Mouse (Mus musculus): ENCODE measurements around the gene Cd72. TPM values are rescaled to one million over a fixed set of nuclear protein-coding genes. Genes with fewer than 3 reads are reported as not detected.
A peak's percentile ranks its signal among the peaks of the same experiment; 100 is the strongest.
"Not testable (repeated sequence)": the region's sequence is repeated elsewhere in the genome, so short reads cannot be mapped to it uniquely, and the experiment has no call there.

Cd72 gene
- polyA plus RNA-seq, 1 experiment: 0.63 TPM

DNA sequence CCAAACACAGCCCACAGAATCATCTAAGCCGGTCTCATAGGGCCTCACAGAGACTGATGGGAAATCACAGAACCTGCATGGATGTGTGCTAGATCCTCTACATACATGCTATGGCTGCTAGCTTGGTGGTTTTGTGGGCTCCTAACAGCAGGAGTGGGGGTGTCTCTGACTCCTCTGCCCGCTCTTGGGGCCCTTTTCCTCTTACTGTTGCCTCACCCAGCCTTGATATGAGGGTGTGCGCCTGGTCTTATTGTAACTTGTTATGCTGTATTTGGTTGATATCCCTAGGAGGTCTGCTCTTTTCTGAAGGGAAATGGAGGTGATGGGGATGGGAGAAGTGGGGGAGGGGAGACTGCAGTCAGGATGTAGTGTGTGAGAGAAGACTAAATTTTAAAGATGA is 35.2 kb upstream of the Cd72 start:
- TF ChIP-seq CTCF (IDR thresholded peaks at IDR 0.05; ENCODE audit: control insufficient read depth, insufficient read depth, insufficient replicate concordance, low read depth, low read length) (no peak), POLR2A (IDR thresholded peaks at IDR 0.05; ENCODE audit: control insufficient read depth, low read depth, low read length) (no peak)
- Histone ChIP-seq H3K36me3 (ENCODE audit: control insufficient read depth, insufficient read depth, low read length) (no peaks in the 10 kb centered on the region), H3K27me3 (ENCODE audit: control insufficient read depth, insufficient read depth, low read length) (no peaks in the 10 kb centered on the region)

GRCm38 (mm10) chr4:43485666-43486065 is 31.2 kb upstream of the Cd72 start:
- H3K4me3 ChIP-seq (ENCODE audit: control insufficient read depth, low read depth, low read length); H3K27ac ChIP-seq (ENCODE audit: control insufficient read depth, insufficient read depth, low read depth, low read length); H3K4me1 ChIP-seq (ENCODE audit: control insufficient read depth, insufficient read depth, low read length); H3K36me3 ChIP-seq (ENCODE audit: control insufficient read depth, insufficient read depth, low read length); H3K27me3 ChIP-seq (ENCODE audit: control insufficient read depth, insufficient read depth, low read length): not testable (repeated sequence)

More for the DNA sequence above, 35.2 kb upstream of the Cd72 start:
- H3K27ac ChIP-seq (ENCODE audit: control insufficient read depth, insufficient read depth, low read depth, low read length): no peak overlapping the region
- H3K4me1 ChIP-seq (ENCODE audit: control insufficient read depth, insufficient read depth, low read length): peaks cover 3% of the 10 kb centered on the region; the same call in 1 of the 2 replicates
- H3K4me3 ChIP-seq (ENCODE audit: control insufficient read depth, low read depth, low read length): no peak overlapping the region

GRCm38 (mm10) chr4:43483535-43484091 is 29.2 kb upstream of the Cd72 start, which contains the start of gene Sit1:
Gene Sit1, minus strand, starts transcription at chr4:43483734.
- no peaks in the 10 kb centered on the region for H3K36me3 ChIP-seq (ENCODE audit: control insufficient read depth, insufficient read depth, low read length)
- peaks cover 14% of the 10 kb centered on the region for H3K4me1 ChIP-seq (ENCODE audit: control insufficient read depth, insufficient read depth, low read length)
- H3K27me3 ChIP-seq (ENCODE audit: control insufficient read depth, insufficient read depth, low read length): no peaks in the 10 kb centered on the region
- TF ChIP-seq CTCF (IDR thresholded peaks at IDR 0.05; ENCODE audit: control insufficient read depth, insufficient read depth, insufficient replicate concordance, low read depth, low read length): no peak
- no peak for TF ChIP-seq POLR2A (IDR thresholded peaks at IDR 0.05; ENCODE audit: control insufficient read depth, low read depth, low read length)
- no peak within 1 kb of the TSS for H3K4me3 ChIP-seq (ENCODE audit: control insufficient read depth, low read depth, low read length)
- no peak within 1 kb of the TSS for H3K27ac ChIP-seq (ENCODE audit: control insufficient read depth, insufficient read depth, low read depth, low read length)

DNA sequence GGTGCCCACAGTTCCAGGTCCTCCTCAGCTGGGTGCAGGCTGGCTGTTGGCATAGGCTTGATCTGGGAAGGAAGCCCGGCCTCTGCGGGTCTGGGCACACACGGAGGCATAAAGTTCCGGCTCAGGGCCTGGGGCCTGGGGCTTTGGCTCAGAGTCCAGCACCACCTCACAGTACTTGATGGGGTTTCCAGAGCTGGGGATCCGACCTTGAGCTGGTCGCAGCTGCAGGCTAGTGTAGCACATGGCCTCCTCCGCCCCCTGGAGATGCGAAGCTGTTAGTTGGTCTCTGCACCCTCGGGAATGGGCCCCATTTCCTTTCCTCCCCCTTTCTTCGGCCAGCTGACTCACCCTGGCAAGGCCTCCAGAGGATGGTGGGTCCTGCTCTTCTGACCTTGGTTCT is 28.2 kb upstream of the Cd72 start:
- Histone ChIP-seq H3K27me3 (ENCODE audit: control insufficient read depth, insufficient read depth, low read length) (no peaks in the 10 kb centered on the region), H3K4me3 (ENCODE audit: control insufficient read depth, low read depth, low read length) (no peak overlapping the region), H3K36me3 (ENCODE audit: control insufficient read depth, insufficient read depth, low read length) (no peaks in the 10 kb centered on the region), H3K27ac (ENCODE audit: control insufficient read depth, insufficient read depth, low read depth, low read length) (no peak overlapping the region), H3K4me1 (ENCODE audit: control insufficient read depth, insufficient read depth, low read length) (peaks cover 21% of the 10 kb centered on the region)
- TF ChIP-seq POLR2A (IDR thresholded peaks at IDR 0.05; ENCODE audit: control insufficient read depth, low read depth, low read length) (no peak), CTCF (IDR thresholded peaks at IDR 0.05; ENCODE audit: control insufficient read depth, insufficient read depth, insufficient replicate concordance, low read depth, low read length) (no peak)

DNA sequence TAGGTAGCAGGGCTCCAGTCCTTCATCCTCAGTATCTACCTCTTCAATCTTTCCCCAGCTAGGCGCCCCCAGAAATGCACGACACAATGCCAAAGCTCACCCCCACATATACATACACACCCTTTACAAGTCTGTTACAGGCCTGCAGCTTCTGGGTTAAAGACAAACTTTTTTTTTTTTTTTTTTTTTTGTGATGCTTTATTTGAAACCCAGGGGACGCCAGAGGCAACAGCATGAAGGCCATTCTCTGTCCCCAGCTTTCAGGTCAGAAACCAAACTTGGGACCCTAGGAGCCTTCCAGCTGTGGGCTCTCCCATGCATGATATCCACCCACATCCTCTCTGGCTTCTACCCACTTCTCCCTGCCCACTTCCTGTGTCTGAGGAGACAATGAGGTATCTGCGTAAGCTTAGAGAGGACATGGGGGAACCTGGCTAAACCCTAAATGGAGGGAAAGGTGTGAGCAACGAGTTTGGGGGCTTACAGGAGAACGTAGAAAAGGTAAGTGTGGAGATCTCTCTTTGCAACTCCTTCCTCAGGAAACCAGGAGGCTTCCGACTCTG is 27.5 kb upstream of the Cd72 start:
- Histone ChIP-seq H3K27ac (ENCODE audit: control insufficient read depth, insufficient read depth, low read depth, low read length) (no peak overlapping the region), H3K36me3 (ENCODE audit: control insufficient read depth, insufficient read depth, low read length) (no peaks in the 10 kb centered on the region), H3K27me3 (ENCODE audit: control insufficient read depth, insufficient read depth, low read length) (no peaks in the 10 kb centered on the region), H3K4me3 (ENCODE audit: control insufficient read depth, low read depth, low read length) (no peak overlapping the region), H3K4me1 (ENCODE audit: control insufficient read depth, insufficient read depth, low read length) (peaks cover 21% of the 10 kb centered on the region)
- TF ChIP-seq POLR2A (IDR thresholded peaks at IDR 0.05; ENCODE audit: control insufficient read depth, low read depth, low read length) (no peak), CTCF (IDR thresholded peaks at IDR 0.05; ENCODE audit: control insufficient read depth, insufficient read depth, insufficient replicate concordance, low read depth, low read length) (no peak)

GRCm38 (mm10) chr4:43480985-43481384 is 26.6 kb upstream of the Cd72 start:
- Histone ChIP-seq H3K4me1 (ENCODE audit: control insufficient read depth, insufficient read depth, low read length) (peaks cover 21% of the 10 kb centered on the region), H3K27ac (ENCODE audit: control insufficient read depth, insufficient read depth, low read depth, low read length) (no peak overlapping the region), H3K4me3 (ENCODE audit: control insufficient read depth, low read depth, low read length) (no peak overlapping the region), H3K27me3 (ENCODE audit: control insufficient read depth, insufficient read depth, low read length) (no peaks in the 10 kb centered on the region), H3K36me3 (ENCODE audit: control insufficient read depth, insufficient read depth, low read length) (no peaks in the 10 kb centered on the region)
- TF ChIP-seq POLR2A (IDR thresholded peaks at IDR 0.05; ENCODE audit: control insufficient read depth, low read depth, low read length) (no peak), CTCF (IDR thresholded peaks at IDR 0.05; ENCODE audit: control insufficient read depth, insufficient read depth, insufficient replicate concordance, low read depth, low read length) (no peak)

GRCm38 (mm10) chr4:43478906-43479832 is 24.7 kb upstream of the Cd72 start:
- Histone ChIP-seq H3K4me3 (ENCODE audit: control insufficient read depth, low read depth, low read length) (peak overlapping the region; percentile 72), H3K36me3 (ENCODE audit: control insufficient read depth, insufficient read depth, low read length) (no peaks in the 10 kb centered on the region), H3K4me1 (ENCODE audit: control insufficient read depth, insufficient read depth, low read length) (peaks cover 21% of the 10 kb centered on the region)

More at GRCm38 (mm10) chr4:43478906-43479832, 24.7 kb upstream of the Cd72 start:
- peak; percentile 21; the same call in 1 of the 2 replicates for TF ChIP-seq CTCF (IDR thresholded peaks at IDR 0.05; ENCODE audit: control insufficient read depth, insufficient read depth, insufficient replicate concordance, low read depth, low read length)
- no peak for TF ChIP-seq POLR2A (IDR thresholded peaks at IDR 0.05; ENCODE audit: control insufficient read depth, low read depth, low read length)
- Histone ChIP-seq H3K27ac (ENCODE audit: control insufficient read depth, insufficient read depth, low read depth, low read length) (no peak overlapping the region; the same call in 1 of the 2 replicates), H3K27me3 (ENCODE audit: control insufficient read depth, insufficient read depth, low read length) (no peaks in the 10 kb centered on the region)

Data from testis, adult 2 months (tissue).